Mouse (Mus musculus) urinary bladder, adult 18-20 months (tissue): Measurements from ENCODE around the gene Map4k1.
"Not testable (repeated sequence)": the region's sequence is repeated elsewhere in the genome, so short reads cannot be mapped to it uniquely, and the experiment has no call there.

Source experiments
- DNase-seq, 2 experiments: peaks; one replicate each; pipeline ENCODE4 v3.0.0; 2022; ENCODE audit warnings: low spot score in 2 of 2, mixed read lengths in 2 of 2

The Map4k1 gene

GRCm38 (mm10) chr7:28955295-28955897, 26.5 kb upstream of the Map4k1 start:
- no peak for DNase-seq

- DNase-seq, result no peak
Measured at GRCm38 (mm10) chr7:28956270-28956669, 25.6 kb upstream of the Map4k1 start.

- no peak for DNase-seq
Measured at GRCm38 (mm10) chr7:28957286-28957685, 24.6 kb upstream of the Map4k1 start.

GRCm38 (mm10) chr7:28957997-28958725, 23.7 kb upstream of the Map4k1 start:
- no peak for DNase-seq

GRCm38 (mm10) chr7:28958770-28959169, 23.1 kb upstream of the Map4k1 start:
- no peak for DNase-seq

- DNase-seq, result peak in 1 of 2 experiments; percentile 44
Measured at GRCm38 (mm10) chr7:28959505-28960045, 22.3 kb upstream of the Map4k1 start.

- no peak for DNase-seq
Measured at GRCm38 (mm10) chr7:28960354-28961046, 21.4 kb upstream of the Map4k1 start.

DNA sequence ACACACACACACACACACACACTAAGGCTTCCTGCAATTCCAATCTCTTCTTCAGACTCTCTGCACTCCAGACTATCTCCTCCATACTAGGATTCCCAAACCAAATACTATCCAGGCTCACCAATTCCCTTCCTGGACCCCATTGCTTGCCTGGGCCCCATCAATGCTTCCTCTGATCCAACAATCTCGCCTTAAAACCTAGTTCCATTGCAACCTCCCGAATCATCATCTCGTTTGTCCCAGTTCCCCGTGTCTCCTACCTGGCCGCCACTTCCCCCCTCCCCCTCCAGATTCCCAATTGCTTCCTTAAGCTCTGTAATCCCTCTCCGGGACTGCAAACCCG, 20.3 kb upstream of the Map4k1 start:
- no peak for DNase-seq

GRCm38 (mm10) chr7:28961927-28962670, 19.8 kb upstream of the Map4k1 start, which contains the start of gene Actn4:
TSS of gene Actn4 (minus strand) at chr7:28962340.
- DNase-seq, result peak; percentile 97 to 99

DNA sequence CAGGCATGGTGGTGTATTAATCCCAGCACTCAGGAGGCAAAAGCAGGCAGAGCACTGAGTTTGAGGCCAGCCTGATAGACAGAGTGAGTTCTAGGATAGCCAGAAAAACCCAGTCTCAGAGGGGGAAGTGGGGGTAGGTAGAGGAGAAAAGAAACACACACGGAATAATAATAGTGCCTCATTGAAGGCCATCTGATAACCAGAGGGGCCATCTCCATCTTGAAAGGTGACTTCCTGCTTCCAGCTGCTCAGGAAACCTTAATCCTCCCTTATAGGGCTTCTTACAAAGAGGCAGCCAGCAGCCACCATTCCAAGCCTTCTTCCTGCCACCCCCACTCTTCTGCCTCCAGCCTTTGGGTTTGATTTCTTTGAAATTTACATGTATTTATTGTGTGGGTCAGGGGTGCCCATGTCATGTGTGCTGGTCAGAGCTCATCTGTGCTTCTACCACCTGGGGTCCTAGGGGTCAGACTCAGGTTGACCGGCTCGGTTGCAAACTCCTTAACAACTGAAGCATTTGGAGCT, 18.4 kb upstream of the Map4k1 start:
- DNase-seq, result no peak

DNA sequence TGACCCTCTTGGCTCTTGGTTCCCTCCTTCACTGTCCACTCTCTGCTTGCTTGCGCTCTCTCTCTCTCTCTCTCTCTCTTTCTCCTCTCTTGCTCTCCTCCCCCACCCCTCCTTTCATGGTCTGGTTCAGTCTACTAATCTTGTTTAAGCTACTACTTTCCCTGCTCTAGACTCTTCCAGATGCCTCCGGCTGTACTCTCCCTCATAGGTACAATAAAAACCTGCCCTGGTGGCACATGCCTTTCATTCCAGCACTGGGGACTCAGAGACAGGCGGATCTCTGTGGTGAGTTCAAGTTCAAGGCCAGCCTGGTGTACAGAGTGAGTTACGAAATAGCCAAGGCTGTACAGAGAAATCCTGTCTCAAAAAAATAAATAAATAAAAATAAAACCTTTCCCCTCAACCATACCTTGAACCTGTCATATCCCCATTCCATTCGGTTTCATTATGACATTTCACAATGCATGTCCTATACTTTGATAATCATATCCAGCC, 16.5 kb upstream of the Map4k1 start:
- DNase-seq, result no peak

DNA sequence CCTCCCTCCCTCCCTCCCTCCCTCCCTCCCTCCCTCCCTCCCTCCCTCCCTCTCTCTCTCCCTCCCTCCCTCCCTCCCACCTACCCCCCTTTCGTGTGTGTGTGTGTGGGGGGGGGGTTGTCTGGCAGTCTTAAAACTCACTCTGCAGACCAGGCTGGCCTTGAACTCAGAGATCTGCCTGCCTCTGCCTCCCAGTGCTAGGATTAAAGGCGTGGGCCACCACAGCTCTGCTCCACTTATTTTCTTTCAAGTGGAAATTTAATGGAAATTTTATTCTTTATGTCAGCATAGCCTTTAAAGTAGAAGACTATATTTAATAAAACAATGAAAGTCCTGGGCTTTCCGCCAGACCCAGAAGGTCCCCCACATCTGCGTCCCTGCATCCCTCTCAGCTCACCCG, 15.7 kb upstream of the Map4k1 start:
- no peak for DNase-seq

DNA sequence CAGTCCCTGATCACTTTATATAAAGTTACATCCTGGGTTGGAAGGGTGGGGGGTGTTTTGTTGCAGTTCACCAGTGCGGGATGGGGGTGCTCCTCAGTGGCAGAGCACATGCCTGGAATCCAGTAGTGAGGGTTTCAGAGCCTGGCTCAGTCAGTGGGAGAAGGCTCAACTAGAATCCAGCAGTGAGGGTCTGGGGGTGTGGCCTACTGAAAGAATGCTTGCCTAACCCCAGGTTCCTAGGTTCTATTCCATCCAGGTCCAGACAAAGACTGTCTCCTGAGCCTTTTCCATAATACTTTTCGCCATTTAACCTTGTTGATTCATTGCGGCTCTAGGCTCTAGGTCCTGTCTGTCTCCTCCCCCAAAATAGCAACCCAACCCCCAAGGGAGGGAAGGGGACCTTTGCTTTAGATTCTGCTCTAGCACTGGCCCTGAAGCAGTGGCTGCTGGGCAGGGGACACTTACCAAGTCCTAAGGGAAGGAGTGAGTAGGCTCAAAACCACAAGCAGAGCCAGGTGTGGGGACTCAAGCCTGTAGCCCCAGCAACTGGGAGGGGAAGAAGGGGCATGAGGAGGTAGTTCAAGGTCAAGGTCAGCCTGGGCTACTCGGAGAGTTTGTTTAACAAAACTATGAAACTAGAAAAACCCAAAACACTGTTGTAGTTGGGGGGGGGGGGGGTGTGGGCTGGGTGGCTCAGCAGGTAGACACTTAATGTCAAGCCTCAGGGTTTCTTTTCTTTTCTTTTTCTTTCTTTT, 14.9 kb upstream of the Map4k1 start:
- no peak for DNase-seq

DNA sequence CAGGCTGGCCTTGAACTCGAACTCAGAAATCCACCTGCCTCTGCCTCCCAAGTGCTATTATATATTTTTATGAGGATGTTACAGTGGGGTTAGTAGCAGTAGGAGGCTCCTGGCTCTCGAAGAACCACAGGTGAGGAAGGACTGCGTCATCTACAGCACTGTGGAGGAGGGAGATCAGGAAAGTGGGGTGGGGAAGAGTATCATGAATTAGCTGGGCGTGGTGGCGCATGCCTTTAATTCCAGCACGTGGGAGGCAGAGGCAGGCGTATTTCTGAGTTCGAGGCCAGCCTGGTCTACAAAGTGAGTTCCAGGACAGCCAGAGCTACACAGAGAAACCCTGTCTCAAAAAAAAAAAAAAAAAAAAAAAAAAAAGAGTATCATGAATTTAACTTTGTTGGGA, 13.7 kb upstream of the Map4k1 start:
- DNase-seq, result not testable (repeated sequence)

DNA sequence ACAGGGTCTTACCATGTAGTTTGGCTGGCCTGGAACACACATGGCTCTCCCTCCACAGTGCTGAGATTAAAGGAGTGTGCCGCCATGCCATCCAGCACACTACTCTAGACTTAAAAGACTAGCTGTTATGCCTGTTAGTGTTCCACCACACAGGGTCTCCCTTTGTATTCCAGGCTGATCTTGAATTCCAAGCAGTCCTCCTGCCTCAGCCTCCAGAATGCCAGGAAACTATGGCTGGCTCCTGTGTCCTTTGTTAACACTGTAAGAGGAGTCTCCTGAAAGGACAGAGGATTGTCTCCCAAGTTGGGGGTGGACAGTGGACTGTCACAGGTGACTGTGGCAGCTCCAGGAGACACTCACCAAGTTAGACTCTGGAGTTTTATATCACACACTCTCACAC, 12.6 kb upstream of the Map4k1 start:
- no peak for DNase-seq

- peak in 1 of 2 experiments; percentile 69 for DNase-seq
Measured at GRCm38 (mm10) chr7:28969672-28970394, 12.0 kb upstream of the Map4k1 start.

GRCm38 (mm10) chr7:28971029-28971428, 10.8 kb upstream of the Map4k1 start:
- no peak for DNase-seq

DNA sequence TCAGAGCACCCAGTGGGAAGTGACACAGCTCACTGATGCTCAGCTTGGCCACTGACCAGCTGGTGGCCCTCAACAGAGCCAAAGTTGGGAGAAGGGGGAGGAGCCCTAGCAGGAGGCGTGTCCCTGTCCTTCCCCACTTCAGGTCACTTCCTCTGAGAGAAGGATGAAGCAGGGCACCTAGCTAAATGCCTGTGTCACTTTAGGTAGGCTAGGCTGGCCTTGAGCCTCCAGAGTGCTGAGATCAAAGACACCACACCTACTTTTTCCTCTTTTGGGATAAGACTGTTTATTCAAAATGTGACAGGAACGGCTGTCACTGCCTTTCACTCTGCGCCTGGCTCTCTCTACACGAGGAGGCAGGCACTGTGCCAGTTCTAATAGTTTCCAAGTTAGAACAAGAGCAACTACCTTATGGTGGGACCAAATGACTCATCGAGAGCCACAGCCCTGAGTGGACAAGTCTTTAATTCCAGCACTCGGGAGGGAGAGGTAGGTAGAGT, 10.0 kb upstream of the Map4k1 start:
- DNase-seq, result peak in 1 of 2 experiments; percentile 68

GRCm38 (mm10) chr7:28972542-28972985, 9.3 kb upstream of the Map4k1 start:
- DNase-seq, result peak; percentile 62 to 65

DNA sequence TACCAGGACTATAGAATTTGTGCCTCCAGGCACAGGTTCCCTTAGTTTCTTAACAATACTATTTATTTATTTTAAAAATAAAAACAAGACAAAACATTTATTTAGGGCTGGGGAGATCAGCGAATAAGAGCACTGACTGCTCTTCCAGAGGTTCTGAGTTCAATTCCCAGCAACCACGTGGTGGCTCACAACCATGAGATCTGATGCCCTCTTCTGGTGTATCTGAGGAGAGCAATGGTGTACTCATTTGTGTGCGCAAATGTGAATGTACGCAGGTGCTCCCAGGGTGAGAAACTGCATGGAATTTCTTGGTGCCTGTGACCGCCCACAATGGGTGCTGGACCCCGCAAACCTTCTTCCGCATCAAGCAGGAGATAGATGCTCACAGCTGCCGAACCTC, 8.8 kb upstream of the Map4k1 start:
- no peak for DNase-seq
